Mouse (Mus musculus) neutrophil, adult 5-6 weeks (primary cell): ENCODE data around the gene Ccdc190. TPM values are rescaled to one million over a fixed set of nuclear protein-coding genes. Genes with fewer than 3 reads are reported as not detected.

Experiments
- ATAC-seq: fragments of 151-379, 151-347 bp; 2 replicates; pipeline ENCODE4 v1.8.0; 2017; ENCODE audit warnings: mild to moderate bottlenecking, moderate TSS enrichment; ENCODE audit not compliant: insufficient number of reproducible peaks, poor library complexity, low FRiP score, severe bottlenecking; ENCODE audit errors: extremely low read depth
- total RNA-seq: library from RNA; stranded (forward); fragments of 200-1000 nt; gene quantifications from 2 replicates; pipeline ENCODE4 v1.2.3, GENCODE M21; 2017

Ccdc190 gene
- total RNA-seq, 1 experiment from 2014 or later = not detected

GRCm38 (mm10) chr1:169927753-169928369 lies 587 bp upstream of the Ccdc190 start:
- ATAC-seq = no peak

GRCm38 (mm10) chr1:169931698-169932097 lies 3.2 kb downstream of the Ccdc190 start:
- ATAC-seq = no peak

- ATAC-seq = no peak
Observed at GRCm38 (mm10) chr1:169932122-169932746, 3.8 kb downstream of the Ccdc190 start.

DNA sequence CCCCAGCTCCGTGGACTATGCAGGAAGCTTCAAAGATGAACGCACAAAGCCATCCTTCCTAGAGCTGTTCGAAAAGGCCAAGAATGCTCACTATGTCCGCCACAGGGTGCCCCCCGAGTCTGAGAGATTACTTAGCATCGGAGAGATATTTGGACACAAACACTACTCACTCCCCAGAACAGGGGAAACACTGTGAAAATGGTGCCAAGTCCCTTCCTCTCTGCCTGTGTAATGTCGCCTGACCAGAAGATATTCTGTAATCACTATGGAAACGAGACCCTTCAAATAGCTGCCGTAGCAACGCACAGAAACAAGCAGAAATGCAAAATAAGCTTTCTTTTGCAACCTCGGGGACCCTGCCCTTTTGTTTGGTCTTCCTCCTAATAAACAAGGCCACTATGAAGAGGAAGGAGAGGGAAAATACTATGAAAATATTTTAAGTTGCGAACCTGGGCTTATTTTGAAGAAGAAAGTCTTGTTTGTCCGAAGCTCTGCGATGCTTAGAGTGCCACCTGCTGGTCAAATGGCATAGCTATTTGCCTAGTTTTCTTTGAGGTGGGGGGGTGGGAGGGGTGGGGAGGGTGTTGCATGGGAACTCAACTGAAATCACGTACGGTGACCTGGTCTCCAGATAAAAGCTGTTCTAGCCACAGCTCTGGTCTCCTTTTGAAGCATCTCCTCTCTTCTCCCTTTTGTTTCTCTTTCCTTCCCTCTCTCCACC lies 5.7 kb downstream of the Ccdc190 start:
- no peak for ATAC-seq

DNA sequence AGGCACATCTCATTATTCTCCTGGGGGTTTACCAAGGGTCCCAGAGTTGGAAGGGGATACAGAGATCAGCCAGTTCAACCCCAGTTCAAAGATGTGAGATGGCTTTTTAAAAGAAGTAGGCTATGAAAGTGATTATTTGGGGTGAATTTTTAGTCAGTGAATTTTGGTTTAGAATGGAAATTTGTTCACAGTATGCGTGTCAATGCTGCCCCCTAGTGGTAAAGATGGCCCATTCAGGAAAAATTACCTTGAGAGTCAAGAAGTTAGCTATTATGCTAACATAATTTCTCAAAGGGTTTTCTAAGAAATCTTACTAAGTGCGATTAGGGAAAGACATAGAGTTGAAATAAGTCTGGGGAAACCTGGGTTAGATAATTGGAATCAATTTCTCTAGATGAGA lies 10.9 kb downstream of the Ccdc190 start:
- no peak for ATAC-seq

DNA sequence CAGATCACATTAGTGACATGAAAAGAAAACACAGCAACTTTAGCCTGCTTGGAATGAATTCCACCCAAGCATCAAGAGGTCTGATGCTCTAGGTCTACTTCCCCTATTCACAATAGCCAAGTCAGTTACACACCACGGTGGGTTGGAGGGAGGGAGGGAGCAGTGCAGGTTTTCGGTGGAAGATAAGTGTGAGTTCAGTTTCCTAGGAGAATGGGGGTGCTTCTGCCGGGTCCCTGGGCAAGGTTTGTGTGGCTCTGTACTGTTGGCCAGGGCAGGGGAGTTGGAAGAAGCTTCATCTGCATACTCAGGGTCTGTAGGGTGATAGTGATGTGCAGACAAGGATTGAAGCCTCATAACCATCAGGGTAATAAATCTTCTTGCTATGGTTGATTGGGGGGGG lies 17.6 kb downstream of the Ccdc190 start:
- ATAC-seq = no peak

GRCm38 (mm10) chr1:169947654-169948053 lies 19.2 kb downstream of the Ccdc190 start:
- no peak for ATAC-seq

GRCm38 (mm10) chr1:169948280-169948679 lies 19.8 kb downstream of the Ccdc190 start:
- ATAC-seq = no peak

DNA sequence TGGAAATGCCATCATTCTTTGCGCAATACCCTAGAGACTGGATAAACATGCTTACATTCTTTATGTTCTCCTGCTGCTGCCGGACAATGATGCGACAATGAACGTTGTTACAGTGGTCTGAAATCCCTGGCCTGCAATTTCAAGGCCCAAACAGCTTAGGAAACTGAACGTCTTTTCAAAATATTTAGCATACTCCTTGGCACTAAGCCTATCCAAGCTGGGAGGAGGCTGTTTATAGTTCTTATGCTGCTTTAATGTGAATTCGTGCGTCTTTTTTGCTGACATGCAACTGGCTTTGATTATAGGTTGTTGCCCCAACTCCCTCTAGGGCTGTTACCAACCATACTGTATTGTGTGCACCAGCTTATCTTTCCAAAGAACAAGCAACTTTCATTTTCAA lies 20.4 kb downstream of the Ccdc190 start:
- no peak for ATAC-seq

GRCm38 (mm10) chr1:169949981-169950380 lies 21.5 kb downstream of the Ccdc190 start:
- no peak for ATAC-seq

- no peak for ATAC-seq
Observed at GRCm38 (mm10) chr1:169950651-169951050, 22.2 kb downstream of the Ccdc190 start.

DNA sequence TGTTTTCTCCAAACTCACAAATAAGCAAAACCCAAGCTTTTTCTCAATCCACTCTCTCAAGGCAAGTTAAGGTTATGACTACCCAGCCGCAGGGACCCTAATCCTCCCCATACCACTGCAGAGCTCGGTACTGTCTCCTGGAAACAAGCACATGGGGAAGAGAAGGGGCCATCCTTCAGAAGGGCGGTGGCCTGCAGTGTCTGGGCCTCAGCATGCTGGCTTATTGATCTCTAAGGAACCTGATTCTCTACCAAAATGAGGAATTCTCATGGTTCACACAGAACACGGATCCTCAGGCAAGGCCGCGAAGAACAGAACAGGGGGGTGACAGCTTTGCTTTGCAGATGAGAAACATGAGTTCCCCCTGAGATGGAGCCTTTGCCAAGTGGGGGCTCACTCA lies 23.1 kb downstream of the Ccdc190 start:
- ATAC-seq = no peak

DNA sequence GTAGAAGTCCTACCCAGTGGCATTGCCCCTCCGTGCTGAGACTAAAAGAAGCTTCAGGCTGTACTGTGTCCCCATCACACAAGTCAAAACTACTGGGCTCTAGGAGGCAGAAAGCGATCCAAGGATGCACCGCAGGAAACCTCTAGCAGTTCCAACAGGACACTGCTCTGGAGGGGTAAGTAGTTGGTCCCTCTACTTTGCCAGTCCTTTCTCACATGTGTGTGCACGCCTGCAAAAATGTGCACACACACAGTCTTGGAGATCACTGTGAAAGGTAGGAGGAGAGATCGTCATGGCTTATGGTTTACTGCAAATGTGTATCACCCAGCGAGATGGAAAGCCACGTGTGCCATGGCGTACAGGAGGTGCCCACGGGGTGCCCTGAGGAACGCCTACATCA lies 24.2 kb downstream of the Ccdc190 start:
- ATAC-seq = no peak

GRCm38 (mm10) chr1:169953106-169953505 lies 24.7 kb downstream of the Ccdc190 start:
- no peak for ATAC-seq

DNA sequence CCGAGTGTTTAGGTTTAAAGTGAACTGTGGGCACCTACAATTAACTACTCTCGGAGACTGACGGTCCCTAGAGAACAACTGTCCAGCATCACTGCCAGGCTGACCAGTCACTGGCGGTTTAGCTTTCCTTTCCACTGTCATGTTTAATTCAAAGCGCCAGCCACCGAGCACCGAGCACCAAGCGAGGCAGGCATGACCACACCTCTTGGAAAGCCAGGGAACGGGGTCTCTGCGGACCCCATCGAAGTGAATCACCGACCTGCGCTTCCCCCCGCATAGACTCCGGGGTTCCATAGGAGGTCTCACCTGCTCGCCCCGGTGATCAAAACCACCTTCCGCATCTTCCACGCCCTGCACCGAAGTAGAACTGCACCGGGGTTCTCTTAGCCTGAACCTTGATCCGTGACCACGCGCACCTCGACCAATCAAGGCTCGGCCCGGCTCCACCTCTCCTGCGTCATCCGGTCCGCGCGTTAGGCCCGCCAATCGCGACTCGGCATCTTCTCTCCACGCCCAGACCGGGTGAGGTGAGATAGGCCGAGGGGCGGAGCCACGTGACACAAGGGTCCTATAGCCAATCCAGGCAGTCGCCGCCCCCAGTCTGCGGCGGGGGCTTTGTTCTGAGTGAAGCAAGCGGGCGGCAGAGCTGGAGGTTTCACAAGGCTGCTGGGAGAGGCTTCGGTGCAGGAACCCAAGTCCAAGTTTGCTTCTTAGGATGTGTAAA lies 40.5 kb downstream of the Ccdc190 start, which contains the start of gene Hsd17b7:
Hsd17b7 (minus strand) TSS at position 450 of the 724 bp plus-strand sequence.
- peak; percentile 99 for ATAC-seq

DNA sequence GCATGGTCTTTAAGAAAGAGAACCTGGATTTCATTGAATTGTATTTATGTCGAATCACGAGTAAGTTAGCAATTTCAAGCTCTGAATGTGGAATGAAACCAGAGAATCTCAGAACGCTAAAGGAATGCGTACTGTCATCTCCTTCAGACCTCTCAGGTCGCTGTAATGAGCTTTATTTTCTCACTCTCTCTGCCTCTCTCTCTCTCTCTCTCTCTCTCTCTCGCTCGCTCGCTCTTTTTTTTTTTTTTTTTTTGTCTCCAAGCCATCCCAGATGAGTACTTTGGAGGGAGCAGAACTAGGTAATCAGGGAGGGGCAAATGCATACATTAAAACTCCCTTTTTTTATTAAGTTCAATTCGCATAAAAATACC lies 41.1 kb downstream of the Ccdc190 start:
- no peak for ATAC-seq

DNA sequence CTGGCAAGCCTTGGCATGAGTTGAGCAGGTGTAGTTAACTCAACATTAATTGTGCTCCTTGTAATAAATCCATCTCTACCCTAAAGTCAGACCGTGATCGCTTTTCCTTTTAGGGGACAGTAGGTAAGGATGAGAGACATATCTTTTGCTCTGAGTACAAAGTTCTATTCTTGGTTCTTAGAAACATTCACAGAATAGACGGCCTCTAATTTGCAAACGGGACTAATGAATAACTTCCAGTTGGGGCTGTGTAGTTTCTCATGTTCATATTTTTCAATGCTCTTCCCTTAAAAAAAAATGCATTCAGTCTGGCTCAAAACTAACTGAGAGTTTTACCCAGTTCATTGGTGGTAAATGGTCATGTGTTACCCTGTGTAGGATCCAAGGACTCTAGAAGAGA lies 42.5 kb downstream of the Ccdc190 start:
- no peak for ATAC-seq

GRCm38 (mm10) chr1:169971998-169972397 lies 43.5 kb downstream of the Ccdc190 start:
- no peak for ATAC-seq

- ATAC-seq = no peak
Observed at GRCm38 (mm10) chr1:169977621-169978020, 49.2 kb downstream of the Ccdc190 start.
